Mouse (Mus musculus) embryo, embryonic 11 days (tissue): ENCODE data around the gene Slc6a6.

Experiments used
- DNase-seq: peaks from one replicate; pipeline ENCODE4 v3.0.0-alpha.2; 2015

The Slc6a6 gene

GRCm38 (mm10) chr6:91795640-91796039, 111.8 kb downstream of the Slc6a6 start:
- DNase-seq, result no peak

- DNase-seq, result no peak
Observed at GRCm38 (mm10) chr6:91796064-91796463, 112.2 kb downstream of the Slc6a6 start.

- DNase-seq, result no peak
Observed at GRCm38 (mm10) chr6:91796736-91797135, 112.9 kb downstream of the Slc6a6 start.

GRCm38 (mm10) chr6:91798496-91798895, 114.6 kb downstream of the Slc6a6 start:
- no peak for DNase-seq

- no peak for DNase-seq
Observed at GRCm38 (mm10) chr6:91804177-91804576, 120.3 kb downstream of the Slc6a6 start.

GRCm38 (mm10) chr6:91807169-91807568, 123.3 kb downstream of the Slc6a6 start:
- DNase-seq, result peak; percentile 55

- DNase-seq, result no peak
Observed at GRCm38 (mm10) chr6:91808022-91808421, 124.2 kb downstream of the Slc6a6 start.
